Mouse (Mus musculus) midbrain, embryonic 11.5 days (tissue): Measurements from ENCODE around the gene Mylk. TPM values are rescaled to one million over a fixed set of nuclear protein-coding genes. Genes with fewer than 3 reads are reported as not detected.

Source experiments
- ATAC-seq: fragments of 200-750 bp; cut with Nextera tagmentation; 2 replicates; pipeline ENCODE4 v1.8.0; 2017; ENCODE audit warnings: moderate TSS enrichment, moderate library complexity; ENCODE audit not compliant: low FRiP score
- DNase-seq: peaks from one replicate; pipeline ENCODE4 v3.0.0; 2015; ENCODE audit warnings: low spot score; ENCODE audit errors: missing footprints
- H3K27ac ChIP-seq: fragments of 300-500 bp; sonication (generic); 2 replicates; pipeline ENCODE4 v1.5.1; 2014; ENCODE audit warnings: low read depth, low read length
- H3K27me3 ChIP-seq: fragments of 300-500 bp; sonication (generic); 2 replicates; pipeline ENCODE4 v1.6.1; 2014; ENCODE audit warnings: mild to moderate bottlenecking, low read length, moderate library complexity, mixed read lengths; ENCODE audit not compliant: control insufficient read depth, insufficient read depth
- H3K36me3 ChIP-seq: fragments of 300-500 bp; sonication (generic); 2 replicates; pipeline ENCODE4 v1.6.1; 2014; ENCODE audit warnings: mild to moderate bottlenecking, low read length, moderate library complexity, mixed read lengths; ENCODE audit not compliant: control insufficient read depth, insufficient read depth
- H3K4me1 ChIP-seq: fragments of 300-500 bp; sonication (generic); 2 replicates; pipeline ENCODE4 v1.6.1; 2014; ENCODE audit warnings: low read length; ENCODE audit not compliant: control insufficient read depth, insufficient read depth
- H3K4me2 ChIP-seq: fragments of 300-500 bp; sonication (generic); 2 replicates; pipeline ENCODE4 v1.6.1; 2014; ENCODE audit warnings: mild to moderate bottlenecking, moderate library complexity
- H3K4me3 ChIP-seq: fragments of 300-500 bp; sonication (generic); 2 replicates; pipeline ENCODE4 v1.5.1; 2014; ENCODE audit warnings: low read depth, low read length
- H3K9ac ChIP-seq: fragments of 300-500 bp; sonication (generic); 2 replicates; pipeline ENCODE4 v1.6.1; 2014; ENCODE audit warnings: low read length
- H3K9me3 ChIP-seq: fragments of 300-500 bp; sonication (generic); 2 replicates; pipeline ENCODE4 v1.6.1; 2016; ENCODE audit warnings: low read length; ENCODE audit not compliant: control insufficient read depth
- WGBS: fragments of 180-500 bp; shearing (Covaris S2); extraction: QIAGEN DNeasy Blood & Tissue Kit; methylation state at CpG from one replicate; pipeline ENCODE4 v1.1.7; 2014; 5-methylcytosine and 5-hydroxymethylcytosine counted together
- polyA plus RNA-seq: library from polyadenylated mRNA; unstranded; fragments of >200 nt; fragmentation: Nextera tagmentation; extraction: Ambion mirVana; gene quantifications from 2 replicates; pipeline ENCODE4 v1.2.1, GENCODE M21; 2014

Mylk gene
- polyA plus RNA-seq, 1 experiment from 2014 or later: 6.9 TPM

GRCm38 (mm10) chr16:34962322-34962721 lies 217.3 kb downstream of the Mylk start:
- no peaks in the 10 kb centered on the region for H3K9me3 ChIP-seq
- WGBS: 90% methylated on average over 4 of the region's 4 CpGs
- no peak overlapping the region for H3K4me2 ChIP-seq
- no peak for DNase-seq
- H3K4me3 ChIP-seq: no peak overlapping the region
- H3K27me3 ChIP-seq: no peaks in the 10 kb centered on the region
- H3K36me3 ChIP-seq: no peaks in the 10 kb centered on the region
- H3K9ac ChIP-seq: no peak overlapping the region
- H3K4me1 ChIP-seq: 0 out of 2 replicates have a peak, but pooled peaks cover 2% of the 10 kb centered on the region
- H3K27ac ChIP-seq: no peak overlapping the region
- ATAC-seq: no peak

DNA sequence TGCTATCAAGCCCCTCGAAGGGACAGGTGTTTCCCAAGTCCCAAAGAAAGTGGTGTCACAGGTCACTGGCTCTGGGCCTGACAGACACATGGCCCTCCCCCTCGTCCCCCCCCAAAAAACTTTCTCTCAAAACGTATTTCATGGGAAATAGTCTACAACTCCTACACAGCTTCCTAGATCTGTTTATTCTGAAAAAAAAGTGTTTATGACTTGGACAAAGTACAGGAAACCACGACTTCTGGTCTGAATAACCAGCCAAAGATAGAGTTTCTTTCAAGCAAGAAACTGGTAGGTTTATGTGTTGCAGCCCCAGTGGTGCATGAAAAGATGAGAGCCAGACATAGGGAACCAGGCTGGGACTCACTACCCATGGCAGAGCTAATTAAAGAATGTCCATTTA lies 218.0 kb downstream of the Mylk start:
- 0 out of 2 replicates have a peak, but pooled peaks cover 2% of the 10 kb centered on the region for H3K4me1 ChIP-seq
- H3K27me3 ChIP-seq: no peaks in the 10 kb centered on the region
- ATAC-seq (no peak), DNase-seq (no peak)
- H3K36me3 ChIP-seq: no peaks in the 10 kb centered on the region
- WGBS: 77% methylated on average over 4 of the region's 4 CpGs
- H3K4me2 ChIP-seq: no peak overlapping the region
- no peak overlapping the region for H3K4me3 ChIP-seq
- no peaks in the 10 kb centered on the region for H3K9me3 ChIP-seq
- no peak overlapping the region for H3K9ac ChIP-seq
- H3K27ac ChIP-seq: no peak overlapping the region

GRCm38 (mm10) chr16:34966620-34967081 lies 221.6 kb downstream of the Mylk start:
- Histone ChIP-seq H3K4me2 (no peak overlapping the region), H3K4me1 (no peaks in the 10 kb centered on the region), H3K4me3 (no peak overlapping the region), H3K9me3 (no peaks in the 10 kb centered on the region), H3K27ac (no peak overlapping the region), H3K27me3 (no peaks in the 10 kb centered on the region), H3K36me3 (no peaks in the 10 kb centered on the region), H3K9ac (no peak overlapping the region)
- ATAC-seq (no peak), DNase-seq (no peak)
- 52% methylated on average over 5 of the region's 5 CpGs for WGBS

DNA sequence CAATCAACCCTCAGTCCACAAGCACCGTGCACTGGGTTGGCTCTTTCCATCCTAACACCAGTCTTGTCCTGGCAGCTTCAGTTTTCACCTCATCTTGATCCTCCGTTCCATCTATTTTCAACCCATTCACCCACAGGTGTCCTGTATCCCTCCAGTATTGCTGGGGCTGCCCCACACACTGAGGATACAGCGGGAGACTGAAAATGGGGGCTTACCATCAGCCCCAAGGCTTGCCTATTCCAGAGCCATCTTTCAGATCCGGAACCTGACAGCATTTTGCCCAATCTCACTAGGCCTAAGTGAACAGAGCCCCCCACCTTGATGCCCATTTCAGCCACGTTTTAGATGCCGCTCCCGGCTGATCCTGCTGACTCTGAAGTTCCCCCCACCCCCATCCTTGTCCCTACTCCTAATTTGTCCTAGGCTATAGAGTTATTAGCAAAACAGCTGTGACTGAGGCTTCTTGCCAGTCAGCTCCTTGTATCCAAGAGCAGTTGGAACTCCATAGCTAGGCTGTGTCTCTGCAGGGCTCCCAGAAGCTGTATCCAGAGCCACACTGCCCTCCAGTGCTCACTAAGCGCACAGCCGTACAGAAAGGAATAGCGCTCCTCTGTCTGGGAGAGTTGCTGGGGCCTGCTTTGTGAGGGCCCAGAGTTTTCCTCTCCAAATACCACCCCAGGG lies 222.2 kb downstream of the Mylk start:
- no peaks in the 10 kb centered on the region for H3K36me3 ChIP-seq
- DNase-seq (peak; percentile 93), ATAC-seq (peak; percentile 83)
- no peak overlapping the region for H3K9ac ChIP-seq
- H3K27ac ChIP-seq: no peak overlapping the region
- no peak overlapping the region for H3K4me2 ChIP-seq
- no peaks in the 10 kb centered on the region for H3K4me1 ChIP-seq
- H3K4me3 ChIP-seq: no peak overlapping the region
- H3K27me3 ChIP-seq: no peaks in the 10 kb centered on the region
- H3K9me3 ChIP-seq: no peaks in the 10 kb centered on the region
- 58% methylated on average over 10 of the region's 10 CpGs for WGBS

GRCm38 (mm10) chr16:34968181-34968580 lies 223.2 kb downstream of the Mylk start:
- WGBS: 58% methylated on average over 5 of the region's 5 CpGs
- Histone ChIP-seq H3K9me3 (no peaks in the 10 kb centered on the region), H3K27me3 (no peaks in the 10 kb centered on the region), H3K4me2 (no peak overlapping the region), H3K36me3 (no peaks in the 10 kb centered on the region), H3K9ac (no peak overlapping the region), H3K4me3 (no peak overlapping the region), H3K27ac (no peak overlapping the region), H3K4me1 (no peaks in the 10 kb centered on the region)
- DNase-seq (no peak), ATAC-seq (no peak)

- no peak for ATAC-seq
- Histone ChIP-seq H3K9ac (no peak overlapping the region), H3K4me2 (no peak overlapping the region), H3K27me3 (no peaks in the 10 kb centered on the region), H3K36me3 (no peaks in the 10 kb centered on the region), H3K4me1 (no peaks in the 10 kb centered on the region), H3K4me3 (no peak overlapping the region), H3K27ac (no peak overlapping the region), H3K9me3 (no peaks in the 10 kb centered on the region)
- 89% methylated on average over 12 of the region's 12 CpGs for whole genome bisulfite sequencing
- DNase-seq: no peak
These were observed 227.5 kb downstream of the Mylk start for GRCm38 (mm10) chr16:34972471-34972870.

GRCm38 (mm10) chr16:34975544-34975943 lies 230.5 kb downstream of the Mylk start:
- DNase-seq (no peak), ATAC-seq (no peak)
- Histone ChIP-seq H3K27me3 (no peaks in the 10 kb centered on the region), H3K27ac (no peak overlapping the region), H3K36me3 (no peaks in the 10 kb centered on the region), H3K9ac (no peak overlapping the region), H3K4me1 (no peaks in the 10 kb centered on the region), H3K9me3 (no peaks in the 10 kb centered on the region), H3K4me3 (no peak overlapping the region), H3K4me2 (no peak overlapping the region)
- WGBS: 62% methylated on average over 2 of the region's 2 CpGs

DNA sequence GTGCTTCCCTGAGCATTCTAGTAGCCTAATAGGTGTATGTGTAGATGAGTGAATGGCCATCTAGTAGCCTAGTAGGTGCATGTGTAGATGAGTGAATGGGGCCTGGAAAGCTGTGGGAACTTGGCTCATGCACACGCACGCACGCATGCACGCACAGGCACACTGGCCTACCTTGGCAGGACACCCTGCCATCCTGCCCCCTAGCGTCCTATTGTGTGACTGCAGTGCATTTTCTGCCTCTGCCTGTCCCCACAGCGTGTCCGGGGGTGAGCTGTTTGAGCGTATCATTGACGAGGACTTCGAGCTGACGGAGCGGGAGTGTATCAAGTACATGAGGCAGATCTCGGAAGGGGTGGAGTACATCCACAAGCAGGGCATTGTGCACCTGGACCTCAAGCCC lies 231.6 kb downstream of the Mylk start:
- no peak for DNase-seq
- Histone ChIP-seq H3K4me1 (no peaks in the 10 kb centered on the region), H3K27ac (no peak overlapping the region), H3K9ac (no peak overlapping the region), H3K27me3 (no peaks in the 10 kb centered on the region), H3K4me3 (no peak overlapping the region), H3K4me2 (no peak overlapping the region), H3K36me3 (no peaks in the 10 kb centered on the region), H3K9me3 (no peaks in the 10 kb centered on the region)
- ATAC-seq: no peak
- WGBS: 82% methylated on average over 13 of the region's 13 CpGs

DNA sequence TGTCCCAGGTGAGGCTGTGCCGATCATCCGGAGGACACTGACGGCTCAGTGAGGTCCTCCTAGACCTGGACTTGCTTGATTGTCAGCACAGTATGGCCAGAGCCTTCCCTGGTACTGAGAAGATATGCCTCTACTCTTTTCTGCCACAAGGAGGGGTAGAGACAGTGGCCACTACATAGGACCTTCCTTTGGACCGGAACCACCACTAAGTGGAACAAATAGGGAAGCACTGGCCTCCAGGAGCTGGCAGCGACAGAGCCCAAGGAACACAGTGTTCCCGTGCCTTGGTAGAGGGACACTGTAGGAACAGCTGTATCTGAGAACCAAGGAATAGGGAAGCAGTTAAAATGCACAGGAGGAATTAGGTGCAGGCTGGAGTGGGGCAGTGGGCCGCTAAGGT lies 233.0 kb downstream of the Mylk start:
- Histone ChIP-seq H3K9ac (no peak overlapping the region), H3K4me3 (no peak overlapping the region), H3K27me3 (no peaks in the 10 kb centered on the region), H3K4me2 (no peak overlapping the region), H3K27ac (no peak overlapping the region), H3K4me1 (no peaks in the 10 kb centered on the region), H3K36me3 (no peaks in the 10 kb centered on the region), H3K9me3 (no peaks in the 10 kb centered on the region)
- no peak for ATAC-seq
- 96% methylated on average over 7 of the region's 7 CpGs for WGBS
- no peak for DNase-seq
